Mouse (Mus musculus): ENCODE results near the gene Rabl3.

Rabl3 gene

GRCm38 (mm10) chr16:37550266-37550665, 10.6 kb downstream of the Rabl3 start:
- DNase-seq (ENCODE audit: low spot score): no peak

GRCm38 (mm10) chr16:37550981-37551380, 11.3 kb downstream of the Rabl3 start:
- DNase-seq (ENCODE audit: low spot score): no peak

GRCm38 (mm10) chr16:37552824-37553223, 13.1 kb downstream of the Rabl3 start:
- DNase-seq (ENCODE audit: low spot score): no peak

- DNase-seq (ENCODE audit: low spot score): no peak
Observed at GRCm38 (mm10) chr16:37562414-37562813, 22.7 kb downstream of the Rabl3 start.

- no peak for DNase-seq (ENCODE audit: low spot score)
Observed at GRCm38 (mm10) chr16:37562961-37563360, 23.3 kb downstream of the Rabl3 start.

GRCm38 (mm10) chr16:37565117-37565516, 25.4 kb downstream of the Rabl3 start:
- no peak for DNase-seq (ENCODE audit: low spot score)

- DNase-seq (ENCODE audit: low spot score): peak; percentile 31
Observed at GRCm38 (mm10) chr16:37566107-37566506, 26.4 kb downstream of the Rabl3 start.

- DNase-seq (ENCODE audit: low spot score): no peak
Observed at GRCm38 (mm10) chr16:37567113-37568050, 27.7 kb downstream of the Rabl3 start.

- no peak for DNase-seq (ENCODE audit: low spot score)
Observed at GRCm38 (mm10) chr16:37571554-37571953, 31.9 kb downstream of the Rabl3 start.

- DNase-seq (ENCODE audit: low spot score): no peak
Observed at GRCm38 (mm10) chr16:37572117-37572754, 32.6 kb downstream of the Rabl3 start.

GRCm38 (mm10) chr16:37573061-37573460, 33.4 kb downstream of the Rabl3 start:
- no peak for DNase-seq (ENCODE audit: low spot score)

- no peak for DNase-seq (ENCODE audit: low spot score)
Observed at GRCm38 (mm10) chr16:37575325-37575724, 35.6 kb downstream of the Rabl3 start.

- DNase-seq (ENCODE audit: low spot score): no peak
Observed at GRCm38 (mm10) chr16:37579591-37579990, 39.9 kb downstream of the Rabl3 start.

- DNase-seq (ENCODE audit: low spot score): no peak
Observed at GRCm38 (mm10) chr16:37579994-37580393, 40.3 kb downstream of the Rabl3 start, which contains the start of gene Hgd. TSS of gene Hgd (plus strand) at chr16:37580153.

- no peak for DNase-seq (ENCODE audit: low spot score)
Observed at GRCm38 (mm10) chr16:37580651-37581050, 41.0 kb downstream of the Rabl3 start.

- no peak for DNase-seq (ENCODE audit: low spot score)
Observed at GRCm38 (mm10) chr16:37581901-37582300, 42.2 kb downstream of the Rabl3 start.

GRCm38 (mm10) chr16:37583306-37583705, 43.6 kb downstream of the Rabl3 start:
- no peak for DNase-seq (ENCODE audit: low spot score)

GRCm38 (mm10) chr16:37583801-37584200, 44.1 kb downstream of the Rabl3 start:
- no peak for DNase-seq (ENCODE audit: low spot score)

- DNase-seq (ENCODE audit: low spot score): peak; percentile 41
Observed at GRCm38 (mm10) chr16:37584218-37585035, 44.7 kb downstream of the Rabl3 start.

- DNase-seq (ENCODE audit: low spot score): no peak
Observed at GRCm38 (mm10) chr16:37585129-37585563, 45.5 kb downstream of the Rabl3 start.

GRCm38 (mm10) chr16:37590921-37591320, 51.2 kb downstream of the Rabl3 start:
- no peak for DNase-seq (ENCODE audit: low spot score)

- no peak for DNase-seq (ENCODE audit: low spot score)
Observed at GRCm38 (mm10) chr16:37591551-37591950, 51.9 kb downstream of the Rabl3 start.
